Mouse (Mus musculus) kidney, adult 2 months (tissue): ENCODE data around the gene Ccdc92b. TPM values are rescaled to one million over a fixed set of nuclear protein-coding genes. Genes with fewer than 3 reads are reported as not detected.

Experiments used
- DNase-seq: peaks from one replicate; pipeline ENCODE4 v3.0.0; 2021
- H3K27ac ChIP-seq: fragments of 200-500 bp; 2 replicates; pipeline ENCODE4 v1.5.1; 2012; ENCODE audit warnings: low read depth, low read length, control low read depth, inconsistent platforms; ENCODE audit not compliant: insufficient read depth
- H3K27me3 ChIP-seq: fragments of 200-500 bp; replicated peaks from 2 replicates; pipeline ENCODE4 v1.6.1; 2012; ENCODE audit warnings: mild to moderate bottlenecking, moderate library complexity, low read length, inconsistent platforms; ENCODE audit not compliant: control insufficient read depth, insufficient read depth
- H3K36me3 ChIP-seq: fragments of 200-500 bp; 2 replicates; pipeline ENCODE4 v1.6.1; 2012; ENCODE audit warnings: mild to moderate bottlenecking, moderate library complexity, low read length, inconsistent platforms; ENCODE audit not compliant: control insufficient read depth, insufficient read depth
- H3K4me1 ChIP-seq: fragments of 200-500 bp; 2 replicates; pipeline ENCODE4 v1.6.1; 2011; ENCODE audit warnings: low read length; ENCODE audit not compliant: control insufficient read depth, insufficient read depth
- H3K4me3 ChIP-seq: fragments of 200-500 bp; 2 replicates; pipeline ENCODE4 v1.5.1; 2011; ENCODE audit warnings: mild to moderate bottlenecking, low read depth, low read length, control low read depth; ENCODE audit not compliant: insufficient read depth
- CTCF ChIP-seq: fragments of 200-500 bp; conservative IDR thresholded peaks from 2 replicates; pipeline ENCODE4 v1.5.1; 2011; ENCODE audit warnings: low read depth, mild to moderate bottlenecking, control low read depth, low read length, moderate library complexity, mixed read lengths; ENCODE audit not compliant: insufficient read depth, insufficient read length
- POLR2A ChIP-seq: fragments of 200-500 bp; IDR thresholded peaks from one replicate; pipeline ENCODE4 v1.6.1; 2011; ENCODE audit warnings: low read depth, low read length, control low read depth
- WGBS: fragments of 180-500 bp; shearing (Covaris S2); methylation state at CpG from one replicate; pipeline ENCODE4 v1.1.7; 2018; 5-methylcytosine and 5-hydroxymethylcytosine counted together
- polyA plus RNA-seq: library from polyadenylated mRNA; depleted of rRNA; stranded (reverse); fragments of >200 nt; gene quantifications from 2 replicates; pipeline ENCODE4 v1.2.3, GENCODE M21; 2012

Gene Ccdc92b
- polyA plus RNA-seq, 1 experiment = 0.13 TPM

DNA sequence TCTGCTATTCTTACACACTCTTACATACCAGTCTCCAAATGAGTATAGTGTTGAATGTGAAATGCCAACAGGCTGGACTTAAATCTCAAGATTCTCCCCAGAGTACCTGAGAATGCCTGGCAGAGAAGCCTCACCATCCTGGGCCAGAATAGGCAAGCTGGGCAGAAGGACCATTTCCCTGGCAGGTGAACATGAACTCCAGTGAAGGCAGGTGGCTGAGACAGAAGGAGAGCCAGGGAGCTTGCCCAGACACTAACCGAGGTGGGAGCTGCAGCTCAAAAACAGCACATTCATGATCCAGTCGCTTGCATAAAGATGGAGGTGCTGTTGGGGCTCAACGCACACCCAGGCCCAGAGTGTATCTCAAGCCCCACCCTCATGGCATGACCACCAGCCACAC is 36.9 kb upstream of the Ccdc92b start:
- Histone ChIP-seq H3K27ac (no peak overlapping the region), H3K36me3 (no peaks in the 10 kb centered on the region), H3K4me1 (no peaks in the 10 kb centered on the region), H3K4me3 (no peak overlapping the region), H3K27me3 (no peaks in the 10 kb centered on the region)
- 83% methylated on average over 3 of the region's 3 CpGs for WGBS
- no peak for TF ChIP-seq POLR2A
- no peak for TF ChIP-seq CTCF
- no peak for DNase-seq

DNA sequence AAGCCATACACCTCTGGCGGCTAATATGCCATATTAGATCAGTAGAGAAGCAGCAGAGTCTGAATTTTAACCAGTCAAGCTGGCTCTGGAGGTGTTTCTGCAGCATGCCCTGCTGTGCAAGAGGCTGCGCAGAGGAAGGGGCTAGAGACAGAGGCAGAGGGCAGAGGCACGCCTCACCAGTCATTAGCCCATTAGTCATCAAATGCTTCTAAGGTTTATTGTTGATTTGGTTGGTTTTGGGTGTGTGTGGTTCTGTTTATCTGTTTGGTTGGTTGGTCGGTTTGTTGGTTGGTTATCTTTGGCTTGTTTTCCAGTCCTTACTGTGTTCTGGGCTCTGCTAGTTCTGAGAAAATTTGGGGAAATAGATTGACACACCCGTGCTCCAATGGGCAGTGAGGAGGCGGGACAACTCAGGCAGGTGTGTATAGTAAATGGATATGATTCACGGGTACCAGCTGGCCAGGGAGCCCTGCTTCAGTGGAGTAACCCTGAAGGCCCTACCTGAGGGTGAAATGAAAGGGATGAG is 35.5 kb upstream of the Ccdc92b start:
- no peak for TF ChIP-seq POLR2A
- TF ChIP-seq CTCF = no peak
- Histone ChIP-seq H3K36me3 (no peaks in the 10 kb centered on the region), H3K27ac (no peak overlapping the region), H3K27me3 (no peaks in the 10 kb centered on the region), H3K4me3 (no peak overlapping the region), H3K4me1 (no peaks in the 10 kb centered on the region)
- DNase-seq = no peak
- WGBS = 70% methylated on average over 7 of the region's 7 CpGs

DNA sequence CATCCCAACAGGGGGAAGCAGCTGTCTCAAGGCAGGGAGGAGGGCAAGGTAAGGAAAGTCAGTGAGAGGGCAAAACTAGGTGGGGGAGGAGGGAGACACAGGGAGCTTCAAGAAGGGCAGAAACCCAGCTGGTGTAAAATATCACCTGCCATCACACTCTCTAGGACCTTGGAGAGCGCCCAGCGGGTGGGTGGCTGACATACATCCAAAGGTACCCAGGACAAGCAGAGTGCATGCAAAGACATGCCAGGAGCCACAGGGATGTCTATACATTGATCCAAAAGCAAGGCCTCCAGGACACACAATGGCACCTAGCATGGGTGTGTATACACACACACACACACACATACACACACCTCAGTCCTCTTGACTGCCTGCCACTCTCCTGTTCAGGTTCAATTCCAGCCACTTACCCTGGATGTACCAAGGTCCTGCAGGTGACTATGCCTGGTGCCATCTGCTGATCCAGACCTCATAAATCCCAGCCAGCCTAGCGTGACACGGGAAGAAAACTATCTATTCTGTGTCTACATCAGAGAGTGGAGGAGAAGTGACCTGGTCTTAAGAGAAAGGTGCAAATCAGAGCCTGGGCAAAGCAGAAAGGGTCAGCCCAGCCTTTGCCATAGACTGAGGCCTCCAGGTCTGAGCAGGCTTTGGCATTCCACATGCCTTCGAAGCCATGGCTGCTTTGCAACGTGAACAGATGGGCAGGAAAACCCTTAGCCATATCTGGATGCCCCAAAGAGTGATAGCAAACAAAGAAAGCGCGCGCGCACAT is 34.3 kb upstream of the Ccdc92b start:
- TF ChIP-seq CTCF (no peak), POLR2A (no peak)
- H3K27me3 ChIP-seq = no peaks in the 10 kb centered on the region
- no peak for DNase-seq
- H3K4me1 ChIP-seq = no peaks in the 10 kb centered on the region
- no peaks in the 10 kb centered on the region for H3K36me3 ChIP-seq
- no peak overlapping the region for H3K27ac ChIP-seq
- H3K4me3 ChIP-seq = no peak overlapping the region
- 53% methylated on average over 10 of the region's 10 CpGs for WGBS

DNA sequence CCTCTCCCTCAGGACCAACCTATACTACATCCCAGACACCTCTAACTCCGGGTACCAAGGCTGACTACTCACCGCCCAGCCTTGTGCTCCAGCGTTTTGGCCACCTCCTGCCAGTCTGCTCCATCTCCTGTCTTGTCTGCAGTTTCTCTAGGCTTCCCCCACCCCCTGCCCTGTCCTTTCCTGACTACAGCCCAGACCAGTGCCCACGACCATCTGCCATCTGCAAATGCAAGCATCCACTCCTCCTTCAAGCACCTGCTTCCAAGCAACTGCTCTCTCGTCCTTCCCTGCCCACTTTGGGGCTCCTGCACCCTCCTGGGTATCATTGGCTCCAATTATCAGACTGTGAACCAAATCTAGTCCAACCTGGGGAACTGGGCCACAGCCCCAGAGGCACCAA is 33.0 kb upstream of the Ccdc92b start:
- 71% methylated on average over 5 of the region's 5 CpGs for WGBS
- no peak for DNase-seq
- Histone ChIP-seq H3K4me3 (no peak overlapping the region), H3K4me1 (no peaks in the 10 kb centered on the region), H3K27me3 (no peaks in the 10 kb centered on the region), H3K27ac (no peak overlapping the region), H3K36me3 (no peaks in the 10 kb centered on the region)
- no peak for TF ChIP-seq CTCF
- TF ChIP-seq POLR2A = no peak

DNA sequence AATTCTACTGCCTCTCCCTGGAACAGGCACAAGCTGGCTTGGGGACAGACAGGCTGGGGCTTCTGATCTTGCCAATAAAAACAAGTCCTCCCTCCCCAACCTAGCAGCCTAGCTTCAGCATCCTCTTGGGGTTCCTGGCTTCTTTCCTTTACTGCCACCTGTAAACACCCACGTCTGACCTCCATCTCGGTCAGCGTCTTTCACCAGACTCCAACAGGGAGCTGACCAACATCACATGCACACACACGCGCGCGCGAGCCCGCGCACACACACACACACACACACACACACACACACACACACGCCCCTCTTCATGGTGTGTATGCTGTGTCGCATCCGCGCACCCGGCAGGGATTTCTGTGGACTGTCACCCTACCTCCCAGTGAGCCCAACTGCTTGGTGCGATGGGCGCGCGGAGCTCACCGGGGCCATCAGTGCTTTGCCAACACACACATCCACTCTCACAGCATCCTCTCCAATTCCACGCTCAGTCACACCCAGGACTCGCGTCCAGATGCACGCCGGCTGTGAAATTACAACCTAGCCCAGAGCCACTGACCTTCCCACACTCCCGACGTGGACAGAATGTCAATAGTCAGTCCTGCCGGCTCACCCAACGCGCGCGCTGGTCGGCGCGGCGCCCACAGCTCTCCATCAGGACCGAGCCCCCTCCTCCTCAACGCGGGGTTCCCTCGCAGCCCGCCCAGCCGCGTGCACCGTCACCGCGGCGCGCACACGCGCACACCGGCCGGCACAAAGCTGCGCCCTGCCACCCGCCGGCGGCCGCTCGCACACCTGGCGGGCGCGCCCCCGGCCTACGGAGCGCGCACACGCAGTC is 29.8 kb upstream of the Ccdc92b start:
- Histone ChIP-seq H3K36me3 (no peaks in the 10 kb centered on the region), H3K4me3 (no peak overlapping the region), H3K4me1 (no peaks in the 10 kb centered on the region), H3K27me3 (no peaks in the 10 kb centered on the region), H3K27ac (no peak overlapping the region)
- DNase-seq = no peak
- WGBS = 3% methylated on average over 66 of the region's 66 CpGs
- TF ChIP-seq POLR2A = no peak
- TF ChIP-seq CTCF = no peak

DNA sequence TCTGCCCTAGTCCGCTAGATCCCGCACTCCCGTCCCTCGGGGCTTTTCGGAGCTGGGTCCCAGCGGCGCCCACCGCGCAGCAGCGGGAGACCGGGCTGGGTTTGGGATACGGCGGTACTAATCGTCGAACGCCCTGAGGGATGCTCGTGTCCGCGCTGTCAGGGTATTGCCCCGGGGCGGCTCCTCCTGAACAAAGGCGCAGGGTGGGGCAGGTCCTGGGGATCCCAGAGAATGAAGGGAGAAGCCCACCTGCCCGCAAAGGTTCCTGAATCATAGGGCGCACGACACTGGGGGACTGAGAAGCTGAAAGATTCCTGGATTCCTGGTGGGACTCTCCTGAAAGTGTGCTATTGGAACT is 29.2 kb upstream of the Ccdc92b start:
- Histone ChIP-seq H3K27me3 (no peaks in the 10 kb centered on the region), H3K27ac (no peak overlapping the region), H3K4me1 (no peaks in the 10 kb centered on the region), H3K4me3 (no peak overlapping the region), H3K36me3 (no peaks in the 10 kb centered on the region)
- TF ChIP-seq CTCF = no peak
- TF ChIP-seq POLR2A = no peak
- DNase-seq = no peak
- WGBS = 1% methylated on average over 25 of the region's 25 CpGs

DNA sequence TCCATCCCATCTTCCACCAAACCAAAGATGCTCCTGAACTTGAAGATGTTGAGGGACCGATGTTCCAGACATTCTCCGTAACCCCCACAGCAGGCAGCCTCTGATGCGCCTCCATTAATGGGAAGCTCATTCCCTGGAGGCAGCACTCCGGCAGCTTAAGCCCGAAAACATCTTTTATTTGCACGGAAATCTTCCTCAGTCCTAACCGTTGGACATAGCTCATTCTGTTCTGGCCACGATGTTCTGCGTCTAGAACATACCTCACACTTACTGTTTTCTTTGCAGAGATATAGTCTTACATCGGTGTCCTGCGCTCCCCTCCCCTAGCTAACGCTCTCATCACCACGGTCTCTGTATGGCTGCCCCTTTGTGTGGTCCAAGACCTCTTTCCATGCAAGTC is 28.7 kb upstream of the Ccdc92b start:
- no peak overlapping the region for H3K27ac ChIP-seq
- WGBS = 37% methylated on average over 13 of the region's 13 CpGs
- no peak for DNase-seq
- no peak for TF ChIP-seq CTCF
- TF ChIP-seq POLR2A = no peak
- H3K4me1 ChIP-seq = no peaks in the 10 kb centered on the region
- no peak overlapping the region for H3K4me3 ChIP-seq
- no peaks in the 10 kb centered on the region for H3K36me3 ChIP-seq
- H3K27me3 ChIP-seq = no peaks in the 10 kb centered on the region
